Comparison of ENCODE assay signal across 8 mouse cellular contexts in genomic region chr6:35380721-35381466, GRCm38 (mm10). TPM values are rescaled to one million over a fixed set of nuclear protein-coding genes. Genes with fewer than 3 reads are reported as not detected.
DNase-seq lines count a peak whose midpoint lies in the region; ATAC-seq and TF ChIP-seq lines count a peak whose summit lies in the region.

No protein-coding gene starts in this region.

- peak overlapping the region; percentile 23; the same call in 1 of the 2 replicates for H3K9ac ChIP-seq in liver, embryonic 14.5 days (replicated peaks)
- H3K9ac ChIP-seq in neural tube, embryonic 14.5 days (replicated peaks; ENCODE audit: low read depth, low read length) = no peak overlapping the region

- no peak for TF ChIP-seq POLR2A in cerebellum, adult 2 months (IDR thresholded peaks at IDR 0.05; ENCODE audit: borderline replicate concordance, insufficient read depth, low read length)

- H3K27me3 ChIP-seq in cerebellum, adult 2 months (ENCODE audit: control insufficient read depth, insufficient read depth, low read length) = no peaks in the 10 kb centered on the region
- no peaks in the 10 kb centered on the region for H3K27me3 ChIP-seq in liver, embryonic 14.5 days (ENCODE audit: control insufficient read depth, insufficient read depth, low read length)
- no peaks in the 10 kb centered on the region for H3K27me3 ChIP-seq in neural tube, embryonic 14.5 days (ENCODE audit: control insufficient read depth, insufficient read depth, low read length)

- peak; percentile 68 for TF ChIP-seq CTCF in cerebellum, adult 2 months (IDR thresholded peaks at IDR 0.05; ENCODE audit: borderline replicate concordance, insufficient read depth, low read depth, low read length)
- peak; percentile 83 for TF ChIP-seq CTCF in liver, embryonic 14.5 days (IDR thresholded peaks at IDR 0.05; ENCODE audit: low read depth)

- peak overlapping the region; percentile 60 for H3K4me2 ChIP-seq in liver, embryonic 14.5 days (ENCODE audit: low read depth)
- H3K4me2 ChIP-seq in neural tube, embryonic 14.5 days (ENCODE audit: low read depth, low read length) = no peak overlapping the region

- no peaks in the 10 kb centered on the region for H3K4me1 ChIP-seq in cerebellum, adult 2 months (ENCODE audit: control insufficient read depth, insufficient read depth, low read length)
- no peaks in the 10 kb centered on the region for H3K4me1 ChIP-seq in liver, embryonic 14.5 days (replicated peaks; ENCODE audit: control insufficient read depth in 2 of 2, insufficient read depth in 2 of 2, low read length in 1 of 2)
- 0 out of 2 replicates have a peak, but pooled peaks cover 2% of the 10 kb centered on the region for H3K4me1 ChIP-seq in neural tube, embryonic 14.5 days (ENCODE audit: control insufficient read depth, insufficient read depth, low read length)

- 16% methylated on average over 11 of the region's 11 CpGs for WGBS in cerebellum, adult 2 months
- 17% methylated on average over 11 of the region's 11 CpGs for WGBS in liver, embryonic 14.5 days (ENCODE audit: insufficient replicate concordance)
- WGBS in neural tube, embryonic 14.5 days = 22% methylated on average over 11 of the region's 11 CpGs

- DNase-seq in heart, adult 18-20 months = peak; percentile 26 to 58
- no peak for DNase-seq in heart, adult 8-10 months (ENCODE audit: low spot score)
- peak; percentile 36 to 50 for DNase-seq in cerebellum, adult 2 months
- peak; percentile 9 to 32 for DNase-seq in frontal cortex, postnatal 36 days (ENCODE audit: low spot score in 2 of 2)
- peak; percentile 32 for DNase-seq in kidney, adult 18-20 months
- peak; percentile 11 to 39 (median 22) for DNase-seq in liver, embryonic 14.5 days (ENCODE audit: low read depth in 3 of 3, low spot score in 3 of 3)
- DNase-seq in urinary bladder, postnatal 14 days (ENCODE audit: low spot score) = no peak

- 0 out of 2 replicates have a peak, but pooled peaks have one; percentile 41 for ATAC-seq in liver, embryonic 14.5 days (ENCODE audit: insufficient read depth)
- peak; percentile 86 for ATAC-seq in neural tube, embryonic 14.5 days (ENCODE audit: low read depth)

- H3K27ac ChIP-seq in cerebellum, adult 2 months (ENCODE audit: insufficient read depth, low read length) = no peak overlapping the region
- no peak overlapping the region for H3K27ac ChIP-seq in liver, embryonic 14.5 days
- H3K27ac ChIP-seq in neural tube, embryonic 14.5 days (ENCODE audit: low read depth, low read length) = peak overlapping the region; percentile 16; the same call in 1 of the 2 replicates

- TF ChIP-seq EP300 in liver, embryonic 14.5 days (IDR thresholded peaks at IDR 0.05; ENCODE audit: low read depth) = no peak

- H3K9me3 ChIP-seq in liver, embryonic 14.5 days (ENCODE audit: control insufficient read depth, low read length) = no peaks in the 10 kb centered on the region
- H3K9me3 ChIP-seq in neural tube, embryonic 14.5 days (ENCODE audit: control insufficient read depth, low read length) = no peaks in the 10 kb centered on the region

- no peak overlapping the region for H3K4me3 ChIP-seq in cerebellum, adult 2 months (replicated peaks; ENCODE audit: insufficient read depth, low read depth, low read length)
- peak overlapping the region; percentile 23 to 39; a peak in 3 of 4 replicates for H3K4me3 ChIP-seq in liver, embryonic 14.5 days (ENCODE audit: insufficient read depth in 1 of 2, low read depth in 2 of 2, low read length in 2 of 2)
- no peak overlapping the region for H3K4me3 ChIP-seq in neural tube, embryonic 14.5 days (ENCODE audit: low read depth, low read length)

- H3K36me3 ChIP-seq in liver, embryonic 14.5 days (replicated peaks; ENCODE audit: control insufficient read depth, insufficient read depth, low read depth) = no peaks in the 10 kb centered on the region
- H3K36me3 ChIP-seq in neural tube, embryonic 14.5 days (ENCODE audit: control insufficient read depth, insufficient read depth, low read length) = no peaks in the 10 kb centered on the region

RNA-seq across cellular contexts. Expression of gene Fam180a, which starts 55.0 kb away (rescaled TPM):
- 1 to 10 TPM in 1 of 2 experiments, under 1 TPM in 1; 0.79 to 1.1 TPM for total RNA-seq in heart, adult 18-20 months (2021)
- under 1 TPM; 0.44 to 0.62 (median 0.53) TPM for total RNA-seq in heart, adult 8-10 months (2022)
- polyA plus RNA-seq in cerebellum, adult 2 months (2012; rRNA removed) = 0.74 and 0.93 TPM in 2 replicates
- 0.02 and 0.03 TPM in 2 replicates for polyA plus RNA-seq in liver, embryonic 14.5 days (2012; rRNA removed)
- 0.11 and 0.23 TPM in 2 replicates for polyA plus RNA-seq in liver, embryonic 14.5 days (2014; fragmentation: Nextera tagmentation; extraction: Ambion mirVana)
- 0.93 TPM in 1 of 2 replicates, not detected in the other for polyA plus RNA-seq in neural tube, embryonic 14.5 days (2014; fragmentation: Nextera tagmentation; extraction: Ambion mirVana)

Comparison
In these comparisons a context has a peak if more than half of its experiments do, and no peak if none do; other contexts are left out.
1. DNase-seq: peak in heart, adult 18-20 months (2 of 2), cerebellum, adult 2 months (2 of 2), frontal cortex, postnatal 36 days (2 of 2), kidney, adult 18-20 months (single experiment) and liver, embryonic 14.5 days (3 of 3); none in heart, adult 8-10 months (single experiment) and urinary bladder, postnatal 14 days (single experiment).
2. H3K4me3 ChIP-seq: peak in liver, embryonic 14.5 days (2 of 2); none in cerebellum, adult 2 months (single experiment) and neural tube, embryonic 14.5 days (single experiment).